13 mouse cellular contexts compared by ENCODE assay signal in the genomic region with DNA sequence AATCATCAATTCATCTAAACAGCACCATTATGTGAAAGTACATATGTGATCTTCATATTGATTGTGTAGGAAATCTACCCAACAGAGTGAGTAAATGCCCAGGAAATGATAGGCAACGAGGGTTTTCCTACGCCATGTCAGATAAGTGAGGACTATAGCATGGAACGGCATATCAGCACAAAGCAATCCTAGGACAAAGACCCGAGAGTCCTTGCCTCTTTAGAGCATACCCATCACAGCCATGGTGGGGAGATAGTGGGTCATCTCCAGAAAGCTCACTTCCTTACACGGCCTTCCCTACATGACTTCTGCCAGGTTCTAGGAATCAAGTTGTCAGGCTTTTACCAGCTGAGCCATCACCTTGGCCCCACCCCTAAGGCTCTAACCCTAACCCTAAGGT.
"Had no signal": no experiment of that assay in that cellular context is flagged by ENCODE, and none has a peak within 500 bp of the region (broad histone marks: within the 10 kb centered on the region; RNA-seq: fewer than 3 reads in every experiment).

No protein-coding gene starts in this region.

- DNase-seq: lung, adult 18-20 months; lung, embryonic 14.5 days; lung, postnatal 10 days; lung, postnatal 4 days; right cerebral cortex, postnatal 14 days; spleen, adult 18-20 months; thymus, adult 18-20 months; thymus, postnatal 14 days; thymus, postnatal 36 days had no signal

- H3K9me3 ChIP-seq: midbrain, embryonic 13.5 days; midbrain, embryonic 15.5 days; neural tube, embryonic 12.5 days had no signal

- H3K27ac ChIP-seq: midbrain, embryonic 13.5 days; midbrain, embryonic 15.5 days; neural tube, embryonic 12.5 days had no signal

- H3K36me3 ChIP-seq: midbrain, embryonic 15.5 days; neural tube, embryonic 12.5 days had no signal

- H3K4me2 ChIP-seq: lung, embryonic 14.5 days; midbrain, embryonic 11.5 days; midbrain, embryonic 13.5 days; midbrain, embryonic 15.5 days; neural tube, embryonic 12.5 days had no signal

- H3K27me3 ChIP-seq: midbrain, embryonic 13.5 days; midbrain, embryonic 15.5 days; neural tube, embryonic 12.5 days had no signal

- H3K9ac ChIP-seq: lung, embryonic 14.5 days; midbrain, embryonic 13.5 days; midbrain, embryonic 15.5 days; neural tube, embryonic 12.5 days had no signal

- ATAC-seq: midbrain, embryonic 13.5 days; midbrain, embryonic 15.5 days had no signal

- H3K4me3 ChIP-seq: midbrain, embryonic 13.5 days; midbrain, embryonic 15.5 days; neural tube, embryonic 12.5 days had no signal
